Mouse (Mus musculus): ENCODE results near the gene Gm39653. TPM values are rescaled to one million over a fixed set of nuclear protein-coding genes. Genes with fewer than 3 reads are reported as not detected.
A peak's percentile ranks its signal among the peaks of the same experiment; 100 is the strongest.
"Not testable (repeated sequence)": the region's sequence is repeated elsewhere in the genome, so short reads cannot be mapped to it uniquely, and the experiment has no call there.

Gene Gm39653
- polyA plus RNA-seq, 1 experiment from 2014 or later = not detected

- Histone ChIP-seq H3K27ac (replicated peaks; ENCODE audit: low read depth, low read length) (no peak overlapping the region), H3K4me2 (ENCODE audit: low read length) (no peak overlapping the region), H3K9ac (replicated peaks; ENCODE audit: low read length) (no peak overlapping the region), H3K27me3 (ENCODE audit: control insufficient read depth, insufficient read depth, low read length) (no peaks in the 10 kb centered on the region), H3K36me3 (ENCODE audit: control insufficient read depth, insufficient read depth, low read length) (no peaks in the 10 kb centered on the region), H3K4me1 (ENCODE audit: control insufficient read depth, insufficient read depth, low read length) (no peaks in the 10 kb centered on the region), H3K9me3 (ENCODE audit: control insufficient read depth, low read length) (no peaks in the 10 kb centered on the region), H3K4me3 (replicated peaks; ENCODE audit: low read depth, low read length) (no peak overlapping the region)
- WGBS = 54% methylated on average over 3 of the region's 3 CpGs
- DNase-seq = no peak
- ATAC-seq (ENCODE audit: low FRiP score, low TSS enrichment) = no peak
Observed at GRCm38 (mm10) chr1:63603870-63604500, 11.8 kb upstream of the Gm39653 start.

- DNase-seq (no peak), ATAC-seq (ENCODE audit: low FRiP score, low TSS enrichment) (no peak)
- H3K4me1 ChIP-seq (ENCODE audit: control insufficient read depth, insufficient read depth, low read length) = no peaks in the 10 kb centered on the region
- no peak overlapping the region for H3K9ac ChIP-seq (replicated peaks; ENCODE audit: low read length)
- 0 out of 2 replicates have a peak, but pooled peaks cover 3% of the 10 kb centered on the region for H3K9me3 ChIP-seq (ENCODE audit: control insufficient read depth, low read length)
- H3K36me3 ChIP-seq (ENCODE audit: control insufficient read depth, insufficient read depth, low read length) = no peaks in the 10 kb centered on the region
- no peak overlapping the region for H3K27ac ChIP-seq (replicated peaks; ENCODE audit: low read depth, low read length)
- 90% methylated on average over 4 of the region's 4 CpGs for WGBS
- H3K4me2 ChIP-seq (ENCODE audit: low read length) = no peak overlapping the region
- H3K4me3 ChIP-seq (replicated peaks; ENCODE audit: low read depth, low read length) = no peak overlapping the region
- no peaks in the 10 kb centered on the region for H3K27me3 ChIP-seq (ENCODE audit: control insufficient read depth, insufficient read depth, low read length)
Observed at GRCm38 (mm10) chr1:63609613-63610012, 6.2 kb upstream of the Gm39653 start.

DNA sequence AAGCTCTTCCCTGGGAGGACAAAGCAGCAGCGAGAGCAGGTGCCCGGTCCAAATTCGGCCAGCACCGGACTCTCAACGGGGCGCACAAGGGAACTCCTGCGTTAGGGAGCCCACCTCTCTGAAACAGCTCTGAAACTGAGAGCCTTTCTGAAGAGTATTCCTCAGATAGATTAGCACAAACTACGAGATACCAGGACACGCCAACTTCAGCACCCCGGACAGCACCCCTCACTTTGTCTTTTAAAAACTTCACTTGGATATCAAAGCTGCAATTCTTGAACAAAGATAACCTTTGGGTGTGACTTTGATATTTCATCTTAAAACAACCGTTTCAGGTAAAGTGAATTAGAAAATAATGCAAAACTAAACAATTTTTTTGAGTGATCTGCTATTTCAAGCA, 1.2 kb upstream of the Gm39653 start:
- no peaks in the 10 kb centered on the region for H3K27me3 ChIP-seq (ENCODE audit: control insufficient read depth, insufficient read depth, low read length)
- 2% methylated on average over 11 of the region's 11 CpGs for WGBS
- H3K9ac ChIP-seq (replicated peaks; ENCODE audit: low read length) = no peak overlapping the region
- no peaks in the 10 kb centered on the region for H3K36me3 ChIP-seq (ENCODE audit: control insufficient read depth, insufficient read depth, low read length)
- peak overlapping the region; percentile 12; the same call in 1 of the 2 replicates for H3K4me3 ChIP-seq (replicated peaks; ENCODE audit: low read depth, low read length)
- ATAC-seq (ENCODE audit: low FRiP score, low TSS enrichment) (no peak), DNase-seq (peak; percentile 56)
- no peaks in the 10 kb centered on the region for H3K4me1 ChIP-seq (ENCODE audit: control insufficient read depth, insufficient read depth, low read length)
- H3K27ac ChIP-seq (replicated peaks; ENCODE audit: low read depth, low read length) = no peak overlapping the region
- 0 out of 2 replicates have a peak, but pooled peaks cover 3% of the 10 kb centered on the region for H3K9me3 ChIP-seq (ENCODE audit: control insufficient read depth, low read length)
- H3K4me2 ChIP-seq (ENCODE audit: low read length) = peak overlapping the region; percentile 42

DNA sequence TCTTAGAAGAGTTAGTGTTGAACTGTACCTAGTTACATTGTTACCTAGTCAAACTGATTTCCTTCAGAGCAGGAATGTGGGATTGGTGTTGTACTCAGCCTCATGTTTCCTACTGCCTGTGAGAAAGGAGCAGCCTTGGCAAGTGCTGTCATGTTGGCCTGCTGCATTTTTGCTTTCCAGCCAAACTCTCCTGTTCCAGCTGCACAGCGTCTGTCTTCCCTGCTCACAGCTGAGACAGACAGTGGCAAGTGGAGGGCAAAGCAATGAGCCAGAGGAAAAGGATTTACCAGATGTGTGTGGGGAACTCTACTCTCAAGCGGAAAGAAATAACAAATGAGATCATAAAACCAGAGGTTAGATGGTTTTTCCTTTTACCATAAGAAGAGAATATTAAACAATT, 12.4 kb downstream of the Gm39653 start:
- Histone ChIP-seq H3K4me2 (ENCODE audit: low read length) (no peak overlapping the region), H3K4me1 (ENCODE audit: control insufficient read depth, insufficient read depth, low read length) (no peaks in the 10 kb centered on the region), H3K36me3 (ENCODE audit: control insufficient read depth, insufficient read depth, low read length) (no peaks in the 10 kb centered on the region), H3K9ac (replicated peaks; ENCODE audit: low read length) (no peak overlapping the region), H3K4me3 (replicated peaks; ENCODE audit: low read depth, low read length) (no peak overlapping the region), H3K27me3 (ENCODE audit: control insufficient read depth, insufficient read depth, low read length) (no peaks in the 10 kb centered on the region), H3K27ac (replicated peaks; ENCODE audit: low read depth, low read length) (no peak overlapping the region), H3K9me3 (ENCODE audit: control insufficient read depth, low read length) (no peaks in the 10 kb centered on the region)
- 65% methylated on average over 2 of the region's 2 CpGs for WGBS
- no peak for DNase-seq
- no peak for ATAC-seq (ENCODE audit: low FRiP score, low TSS enrichment)

DNA sequence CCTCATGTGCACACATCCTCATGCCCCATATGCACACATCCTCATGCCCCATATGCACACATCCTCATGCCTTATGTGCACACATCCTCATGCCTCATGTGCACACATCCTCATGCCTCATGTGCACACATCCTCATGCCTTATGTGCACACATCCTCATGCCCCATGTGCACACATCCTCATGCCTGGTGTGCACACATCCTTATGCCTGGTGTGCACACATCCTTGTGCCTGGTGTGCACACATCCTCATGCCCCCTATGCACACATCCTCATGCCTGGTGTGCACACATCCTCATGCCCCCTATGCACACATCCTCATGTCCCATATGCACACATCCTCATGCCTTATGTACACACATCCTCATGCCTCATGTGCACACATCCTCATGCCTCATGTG, 14.6 kb downstream of the Gm39653 start:
- H3K4me3 ChIP-seq (replicated peaks; ENCODE audit: low read depth, low read length); DNase-seq; H3K27me3 ChIP-seq (ENCODE audit: control insufficient read depth, insufficient read depth, low read length); H3K9me3 ChIP-seq (ENCODE audit: control insufficient read depth, low read length); H3K4me1 ChIP-seq (ENCODE audit: control insufficient read depth, insufficient read depth, low read length); H3K9ac ChIP-seq (replicated peaks; ENCODE audit: low read length); H3K27ac ChIP-seq (replicated peaks; ENCODE audit: low read depth, low read length); H3K4me2 ChIP-seq (ENCODE audit: low read length); H3K36me3 ChIP-seq (ENCODE audit: control insufficient read depth, insufficient read depth, low read length); ATAC-seq (ENCODE audit: low FRiP score, low TSS enrichment): not testable (repeated sequence)

DNA sequence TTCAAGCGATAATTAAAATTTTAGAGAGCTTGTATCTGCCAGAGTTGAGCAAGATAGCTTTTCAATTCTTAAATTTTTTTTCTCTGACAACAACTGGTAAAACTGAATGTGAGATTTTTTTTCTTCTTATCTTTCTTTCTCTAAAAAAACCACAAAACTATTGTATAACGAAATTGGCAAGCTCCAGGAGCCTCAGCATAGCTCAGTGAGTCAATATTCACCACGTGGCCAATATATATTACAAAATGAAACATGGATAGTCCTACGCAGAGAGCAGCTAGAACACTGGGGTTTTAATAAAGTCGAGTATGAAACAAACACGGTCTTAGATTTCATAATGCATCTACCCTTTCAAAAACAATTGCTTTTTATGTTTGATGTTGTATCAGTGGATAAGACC, 24.2 kb downstream of the Gm39653 start:
- H3K27me3 ChIP-seq (ENCODE audit: control insufficient read depth, insufficient read depth, low read length) = no peaks in the 10 kb centered on the region
- ATAC-seq (ENCODE audit: low FRiP score, low TSS enrichment) = no peak
- H3K9me3 ChIP-seq (ENCODE audit: control insufficient read depth, low read length) = no peaks in the 10 kb centered on the region
- no peak overlapping the region for H3K4me2 ChIP-seq (ENCODE audit: low read length)
- H3K4me1 ChIP-seq (ENCODE audit: control insufficient read depth, insufficient read depth, low read length) = no peaks in the 10 kb centered on the region
- H3K9ac ChIP-seq (replicated peaks; ENCODE audit: low read length) = no peak overlapping the region
- no peak for DNase-seq
- 80% methylated on average over 6 of the region's 6 CpGs for WGBS
- no peak overlapping the region for H3K4me3 ChIP-seq (replicated peaks; ENCODE audit: low read depth, low read length)
- no peak overlapping the region for H3K27ac ChIP-seq (replicated peaks; ENCODE audit: low read depth, low read length)
- H3K36me3 ChIP-seq (ENCODE audit: control insufficient read depth, insufficient read depth, low read length) = no peaks in the 10 kb centered on the region

GRCm38 (mm10) chr1:63658016-63658415, 42.2 kb downstream of the Gm39653 start:
- 16% methylated on average over 6 of the region's 6 CpGs for WGBS
- ATAC-seq (ENCODE audit: low FRiP score, low TSS enrichment) (no peak), DNase-seq (peak; percentile 91)
- Histone ChIP-seq H3K27me3 (ENCODE audit: control insufficient read depth, insufficient read depth, low read length) (no peaks in the 10 kb centered on the region), H3K4me1 (ENCODE audit: control insufficient read depth, insufficient read depth, low read length) (no peaks in the 10 kb centered on the region), H3K36me3 (ENCODE audit: control insufficient read depth, insufficient read depth, low read length) (no peaks in the 10 kb centered on the region), H3K9me3 (ENCODE audit: control insufficient read depth, low read length) (no peaks in the 10 kb centered on the region), H3K27ac (replicated peaks; ENCODE audit: low read depth, low read length) (no peak overlapping the region), H3K9ac (replicated peaks; ENCODE audit: low read length) (no peak overlapping the region), H3K4me3 (replicated peaks; ENCODE audit: low read depth, low read length) (no peak overlapping the region), H3K4me2 (ENCODE audit: low read length) (no peak overlapping the region)

GRCm38 (mm10) chr1:63659591-63659990, 43.8 kb downstream of the Gm39653 start:
- 2% methylated on average over 7 of the region's 7 CpGs for WGBS
- H3K4me3 ChIP-seq (replicated peaks; ENCODE audit: low read depth, low read length) = no peak overlapping the region
- no peaks in the 10 kb centered on the region for H3K27me3 ChIP-seq (ENCODE audit: control insufficient read depth, insufficient read depth, low read length)
- no peak for ATAC-seq (ENCODE audit: low FRiP score, low TSS enrichment)
- H3K4me1 ChIP-seq (ENCODE audit: control insufficient read depth, insufficient read depth, low read length) = no peaks in the 10 kb centered on the region
- H3K9ac ChIP-seq (replicated peaks; ENCODE audit: low read length) = no peak overlapping the region
- H3K4me2 ChIP-seq (ENCODE audit: low read length) = no peak overlapping the region
- H3K9me3 ChIP-seq (ENCODE audit: control insufficient read depth, low read length) = no peaks in the 10 kb centered on the region
- DNase-seq = peak; percentile 92
- no peak overlapping the region for H3K27ac ChIP-seq (replicated peaks; ENCODE audit: low read depth, low read length)
- no peaks in the 10 kb centered on the region for H3K36me3 ChIP-seq (ENCODE audit: control insufficient read depth, insufficient read depth, low read length)

- Histone ChIP-seq H3K9me3 (ENCODE audit: control insufficient read depth, low read length) (no peaks in the 10 kb centered on the region), H3K4me3 (replicated peaks; ENCODE audit: low read depth, low read length) (no peak overlapping the region), H3K36me3 (ENCODE audit: control insufficient read depth, insufficient read depth, low read length) (no peaks in the 10 kb centered on the region), H3K4me2 (ENCODE audit: low read length) (no peak overlapping the region), H3K4me1 (ENCODE audit: control insufficient read depth, insufficient read depth, low read length) (peaks cover 10% of the 10 kb centered on the region), H3K9ac (replicated peaks; ENCODE audit: low read length) (no peak overlapping the region), H3K27ac (replicated peaks; ENCODE audit: low read depth, low read length) (no peak overlapping the region), H3K27me3 (ENCODE audit: control insufficient read depth, insufficient read depth, low read length) (no peaks in the 10 kb centered on the region)
- 99% methylated on average over 2 of the region's 2 CpGs for WGBS
- DNase-seq (no peak), ATAC-seq (ENCODE audit: low FRiP score, low TSS enrichment) (no peak)
Observed at GRCm38 (mm10) chr1:63666089-63666488, 50.3 kb downstream of the Gm39653 start.
